Mouse (Mus musculus) lung, adult 2 months (tissue): ENCODE measurements at regions not wholly inside any gene's neighbourhood (a gene's known extent, or its start where the extent isn't known, plus 50 kb on each side); places are given as distances from the start of the nearest gene placed in this dataset.

ENCODE experiments used
- CTCF ChIP-seq: fragments of 200-500 bp; IDR thresholded peaks from 2 replicates; pipeline ENCODE4 v1.5.1; 2011; ENCODE audit warnings: mild to moderate bottlenecking, low read length, control low read depth; ENCODE audit not compliant: insufficient read depth
- POLR2A ChIP-seq: fragments of 200-500 bp; IDR thresholded peaks from 2 replicates; pipeline ENCODE4 v1.6.1; 2011; ENCODE audit warnings: low read depth, mild to moderate bottlenecking, control low read depth, low read length, borderline replicate concordance; ENCODE audit errors: extremely low read depth

GRCm38 (mm10) chr9:101510807-101511206 is 259.2 kb upstream of the Ppp2r3a start:
- no peak for TF ChIP-seq CTCF
- TF ChIP-seq POLR2A: no peak
